Mouse (Mus musculus) embryo, embryonic 10 days (tissue): ENCODE measurements around the gene Myom1.

Experiments
- DNase-seq: peaks from one replicate; pipeline ENCODE4 v3.0.0-alpha.2; 2015; ENCODE audit warnings: low spot score

Gene Myom1

GRCm38 (mm10) chr17:71059213-71059612 lies 56.8 kb downstream of the Myom1 start:
- DNase-seq, result no peak

GRCm38 (mm10) chr17:71062049-71062560 lies 59.7 kb downstream of the Myom1 start:
- DNase-seq, result no peak

- DNase-seq, result no peak
Observed at GRCm38 (mm10) chr17:71062870-71063602, 60.6 kb downstream of the Myom1 start.

GRCm38 (mm10) chr17:71064463-71065014 lies 62.1 kb downstream of the Myom1 start:
- DNase-seq, result peak; percentile 61

GRCm38 (mm10) chr17:71065127-71065526 lies 62.7 kb downstream of the Myom1 start:
- DNase-seq, result no peak

- DNase-seq, result no peak
Observed at GRCm38 (mm10) chr17:71069176-71069575, 66.7 kb downstream of the Myom1 start.

GRCm38 (mm10) chr17:71071958-71072357 lies 69.5 kb downstream of the Myom1 start:
- DNase-seq, result no peak

- no peak for DNase-seq
Observed at GRCm38 (mm10) chr17:71074386-71074785, 72.0 kb downstream of the Myom1 start.

GRCm38 (mm10) chr17:71081986-71082385 lies 79.6 kb downstream of the Myom1 start:
- DNase-seq, result no peak

- DNase-seq, result no peak
Observed at GRCm38 (mm10) chr17:71086969-71087368, 84.5 kb downstream of the Myom1 start.

- no peak for DNase-seq
Observed at GRCm38 (mm10) chr17:71087396-71088153, 85.1 kb downstream of the Myom1 start.

GRCm38 (mm10) chr17:71088154-71088521 lies 85.7 kb downstream of the Myom1 start:
- DNase-seq, result no peak

GRCm38 (mm10) chr17:71088991-71089434 lies 86.6 kb downstream of the Myom1 start:
- DNase-seq, result no peak

GRCm38 (mm10) chr17:71089781-71090480 lies 87.5 kb downstream of the Myom1 start:
- DNase-seq, result no peak

- no peak for DNase-seq
Observed at GRCm38 (mm10) chr17:71091024-71091423, 88.6 kb downstream of the Myom1 start.

- DNase-seq, result no peak
Observed at GRCm38 (mm10) chr17:71092341-71092740, 89.9 kb downstream of the Myom1 start.

- no peak for DNase-seq
Observed at GRCm38 (mm10) chr17:71093793-71094192, 91.4 kb downstream of the Myom1 start.

GRCm38 (mm10) chr17:71094438-71094837 lies 92.0 kb downstream of the Myom1 start:
- no peak for DNase-seq

GRCm38 (mm10) chr17:71096557-71097208 lies 94.2 kb downstream of the Myom1 start:
- no peak for DNase-seq

- DNase-seq, result no peak
Observed at GRCm38 (mm10) chr17:71097209-71097597, 94.8 kb downstream of the Myom1 start.

- DNase-seq, result no peak
Observed at GRCm38 (mm10) chr17:71098606-71099005, 96.2 kb downstream of the Myom1 start.
